Mouse (Mus musculus): Measurements from ENCODE around the gene Plcb4.
A peak's percentile ranks its signal among the peaks of the same experiment; 100 is the strongest.

Gene Plcb4

GRCm38 (mm10) chr2:136012759-136013158, 353.9 kb downstream of the Plcb4 start:
- no peak for DNase-seq (ENCODE audit: low spot score)

GRCm38 (mm10) chr2:136048464-136048863, 389.7 kb downstream of the Plcb4 start:
- DNase-seq (ENCODE audit: low spot score) = no peak

- DNase-seq (ENCODE audit: low spot score) = peak; percentile 57
Observed at GRCm38 (mm10) chr2:136050793-136051615, 392.2 kb downstream of the Plcb4 start.

GRCm38 (mm10) chr2:136051688-136052289, 393.0 kb downstream of the Plcb4 start, which contains the start of gene Lamp5:
TSS of gene Lamp5 (plus strand) at chr2:136052239.
- DNase-seq (ENCODE audit: low spot score) = no peak

GRCm38 (mm10) chr2:136057861-136058331, 399.1 kb downstream of the Plcb4 start:
- DNase-seq (ENCODE audit: low spot score) = peak; percentile 28

- DNase-seq (ENCODE audit: low spot score) = no peak
Observed at GRCm38 (mm10) chr2:136058398-136058797, 399.6 kb downstream of the Plcb4 start.

- DNase-seq (ENCODE audit: low spot score) = no peak
Observed at GRCm38 (mm10) chr2:136059029-136059669, 400.3 kb downstream of the Plcb4 start.
